Mouse (Mus musculus): Measurements from ENCODE around the gene Zfp503. TPM values are rescaled to one million over a fixed set of nuclear protein-coding genes. Genes with fewer than 3 reads are reported as not detected.

The Zfp503 gene
- polyA plus RNA-seq (2012; rRNA removed) = 45.1 and 73.1 TPM in 2 replicates
- polyA plus RNA-seq (2014; fragmentation: Nextera tagmentation; extraction: Ambion mirVana) = 15.3 and 17.6 TPM in 2 replicates

DNA sequence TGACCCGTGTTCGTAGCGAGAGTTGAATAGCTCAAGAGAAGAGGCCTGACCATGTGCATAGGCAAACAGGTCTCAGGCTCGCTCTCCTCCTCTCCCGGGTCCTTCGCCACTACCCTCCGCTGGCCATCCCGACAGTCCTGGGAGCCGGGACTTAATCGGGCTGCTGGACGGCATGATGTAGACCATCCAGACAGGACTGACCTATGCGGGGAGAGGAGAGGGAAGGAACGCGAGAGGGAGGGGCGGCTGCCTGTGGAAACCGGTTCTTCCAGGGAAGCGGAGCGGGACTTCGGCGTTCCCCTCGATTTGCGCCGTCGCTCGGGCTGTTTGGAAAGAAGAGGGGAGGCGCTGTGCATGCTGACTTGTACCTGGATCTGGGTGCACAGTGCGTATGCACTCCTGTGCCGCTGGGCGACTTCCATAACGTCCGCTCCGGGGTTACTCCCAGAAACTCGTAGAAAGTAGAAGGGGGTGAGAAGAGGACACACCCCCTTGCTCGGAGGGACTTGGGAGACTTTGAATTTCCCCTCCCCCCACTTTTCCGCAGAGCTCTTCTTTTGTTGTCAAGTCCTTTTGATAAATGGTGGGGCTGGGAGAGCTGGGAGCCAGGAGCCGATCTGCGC, at the start of gene Zfp503:
TSS of gene Zfp503 (minus strand) at position 311 of the 623 bp plus-strand sequence.
- DNase-seq (ENCODE audit: low spot score) (peak; percentile 81), ATAC-seq (ENCODE audit: low FRiP score, low read depth) (no peak)
- peak within 1 kb of the TSS; percentile 85 for H3K27ac ChIP-seq (replicated peaks; ENCODE audit: low read depth, low read length)
- H3K4me2 ChIP-seq (replicated peaks; ENCODE audit: low read depth, low read length, severe bottlenecking) = peak within 1 kb of the TSS; percentile 72
- H3K9me3 ChIP-seq (ENCODE audit: control insufficient read depth, low read length) = no peaks in the 10 kb centered on the region
- WGBS = 1% methylated on average over 37 of the region's 37 CpGs
- H3K27me3 ChIP-seq (ENCODE audit: control insufficient read depth, insufficient read depth, low read length) = peaks cover 34% of the 10 kb centered on the region; the same call in 1 of the 2 replicates
- peak within 1 kb of the TSS; percentile 95 for H3K9ac ChIP-seq (ENCODE audit: low read depth, low read length, severe bottlenecking)
- peaks cover 21% of the 10 kb centered on the region for H3K36me3 ChIP-seq (ENCODE audit: control insufficient read depth, insufficient read depth, low read length)
- 0 out of 2 replicates have a peak, but pooled peaks have one; percentile 26 for TF ChIP-seq POLR2A (IDR thresholded peaks at IDR 0.05; ENCODE audit: borderline replicate concordance, extremely low read depth, insufficient read depth, insufficient read length)
- peaks cover 21% of the 10 kb centered on the region for H3K4me1 ChIP-seq (ENCODE audit: control insufficient read depth, insufficient read depth, low read length)
- peak within 1 kb of the TSS; percentile 91 for H3K4me3 ChIP-seq (replicated peaks; ENCODE audit: low read length)

GRCm38 (mm10) chr14:22037498-22038131, 48.2 kb upstream of the Zfp503 start:
- Histone ChIP-seq H3K4me2 (replicated peaks; ENCODE audit: low read depth, low read length, severe bottlenecking) (no peak overlapping the region), H3K9me3 (ENCODE audit: control insufficient read depth, low read length) (no peaks in the 10 kb centered on the region), H3K4me1 (ENCODE audit: control insufficient read depth, insufficient read depth, low read length) (no peaks in the 10 kb centered on the region), H3K27ac (replicated peaks; ENCODE audit: low read depth, low read length) (no peak overlapping the region), H3K9ac (ENCODE audit: low read depth, low read length, severe bottlenecking) (no peak overlapping the region), H3K27me3 (ENCODE audit: control insufficient read depth, insufficient read depth, low read length) (0 out of 2 replicates have a peak, but pooled peaks cover 4% of the 10 kb centered on the region), H3K36me3 (ENCODE audit: control insufficient read depth, insufficient read depth, low read length) (no peaks in the 10 kb centered on the region), H3K4me3 (replicated peaks; ENCODE audit: low read length) (no peak overlapping the region)
- TF ChIP-seq POLR2A (IDR thresholded peaks at IDR 0.05; ENCODE audit: borderline replicate concordance, extremely low read depth, insufficient read depth, insufficient read length) = no peak
- ATAC-seq (ENCODE audit: low FRiP score, low read depth) (no peak), DNase-seq (ENCODE audit: low spot score) (no peak)
- 71% methylated on average over 16 of the region's 16 CpGs for WGBS

DNA sequence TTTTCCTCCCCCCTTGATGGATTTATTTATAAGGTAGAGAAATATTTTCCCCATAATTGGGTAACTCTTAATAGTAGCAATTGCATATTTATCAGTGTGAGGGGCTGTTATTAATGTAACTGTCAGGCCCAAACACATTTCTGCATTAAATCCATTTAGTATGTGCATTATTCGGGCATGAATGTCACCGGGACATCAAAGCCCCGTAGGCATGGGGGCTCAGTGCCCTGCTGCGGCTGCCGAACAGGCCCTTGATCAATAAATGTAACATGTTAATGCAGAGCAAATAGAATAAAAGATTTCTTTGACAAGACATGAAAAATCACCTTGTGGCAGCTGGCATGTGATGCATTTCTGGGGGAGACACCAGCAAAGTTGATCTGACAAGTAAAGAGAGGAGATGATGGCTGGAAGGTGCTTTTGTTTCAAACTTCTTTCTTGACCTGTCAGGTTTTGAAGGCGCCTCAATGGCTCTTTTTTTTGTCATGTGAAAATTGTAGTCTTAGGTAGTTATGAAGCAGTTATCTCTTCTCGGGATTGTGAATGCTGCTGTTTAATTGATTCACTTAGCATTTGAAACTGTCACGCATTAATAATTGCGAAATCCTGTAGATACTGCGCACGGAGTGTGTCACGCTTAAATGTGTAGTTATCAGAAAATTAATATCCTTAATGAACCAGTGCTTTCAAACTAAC, 47.5 kb upstream of the Zfp503 start:
- H3K9me3 ChIP-seq (ENCODE audit: control insufficient read depth, low read length) = no peaks in the 10 kb centered on the region
- no peaks in the 10 kb centered on the region for H3K4me1 ChIP-seq (ENCODE audit: control insufficient read depth, insufficient read depth, low read length)
- H3K36me3 ChIP-seq (ENCODE audit: control insufficient read depth, insufficient read depth, low read length) = no peaks in the 10 kb centered on the region
- ATAC-seq (ENCODE audit: low FRiP score, low read depth) = no peak
- H3K9ac ChIP-seq (ENCODE audit: low read depth, low read length, severe bottlenecking) = no peak overlapping the region
- no peak for DNase-seq (ENCODE audit: low spot score)
- no peak overlapping the region for H3K4me3 ChIP-seq (replicated peaks; ENCODE audit: low read length)
- H3K27me3 ChIP-seq (ENCODE audit: control insufficient read depth, insufficient read depth, low read length) = 0 out of 2 replicates have a peak, but pooled peaks cover 4% of the 10 kb centered on the region
- no peak overlapping the region for H3K27ac ChIP-seq (replicated peaks; ENCODE audit: low read depth, low read length)
- H3K4me2 ChIP-seq (replicated peaks; ENCODE audit: low read depth, low read length, severe bottlenecking) = no peak overlapping the region
- no peak for TF ChIP-seq POLR2A (IDR thresholded peaks at IDR 0.05; ENCODE audit: borderline replicate concordance, extremely low read depth, insufficient read depth, insufficient read length)
- 77% methylated on average over 12 of the region's 12 CpGs for WGBS

GRCm38 (mm10) chr14:22036338-22036737, 46.9 kb upstream of the Zfp503 start:
- Histone ChIP-seq H3K4me3 (replicated peaks; ENCODE audit: low read length) (no peak overlapping the region), H3K36me3 (ENCODE audit: control insufficient read depth, insufficient read depth, low read length) (no peaks in the 10 kb centered on the region), H3K4me1 (ENCODE audit: control insufficient read depth, insufficient read depth, low read length) (no peaks in the 10 kb centered on the region), H3K27ac (replicated peaks; ENCODE audit: low read depth, low read length) (no peak overlapping the region), H3K4me2 (replicated peaks; ENCODE audit: low read depth, low read length, severe bottlenecking) (no peak overlapping the region), H3K27me3 (ENCODE audit: control insufficient read depth, insufficient read depth, low read length) (0 out of 2 replicates have a peak, but pooled peaks cover 4% of the 10 kb centered on the region), H3K9me3 (ENCODE audit: control insufficient read depth, low read length) (no peaks in the 10 kb centered on the region), H3K9ac (ENCODE audit: low read depth, low read length, severe bottlenecking) (no peak overlapping the region)
- DNase-seq (ENCODE audit: low spot score) (no peak), ATAC-seq (ENCODE audit: low FRiP score, low read depth) (0 out of 2 replicates have a peak, but pooled peaks have one; percentile 9)
- no peak for TF ChIP-seq POLR2A (IDR thresholded peaks at IDR 0.05; ENCODE audit: borderline replicate concordance, extremely low read depth, insufficient read depth, insufficient read length)
- WGBS = 43% methylated on average over 6 of the region's 6 CpGs

DNA sequence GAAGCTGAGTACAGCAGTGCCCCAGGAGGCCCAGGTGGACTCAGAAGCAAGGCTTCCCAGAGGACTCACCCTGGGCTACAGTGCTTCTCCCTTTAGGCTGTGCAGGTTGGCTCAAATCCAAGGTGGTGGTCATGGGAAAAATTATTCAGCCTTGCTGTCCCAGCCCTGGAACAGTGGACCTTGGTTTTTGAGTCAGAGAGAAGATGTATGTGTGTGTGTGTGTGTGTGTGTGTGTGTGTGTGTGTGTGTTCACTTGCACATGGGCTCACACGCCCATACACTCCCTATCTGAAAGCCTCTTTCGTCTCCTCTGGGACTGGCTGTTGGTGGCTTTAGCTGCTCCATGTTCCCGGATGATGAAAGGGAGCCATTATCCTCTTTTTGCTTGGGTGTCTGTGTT, 46.5 kb upstream of the Zfp503 start:
- no peak for TF ChIP-seq POLR2A (IDR thresholded peaks at IDR 0.05; ENCODE audit: borderline replicate concordance, extremely low read depth, insufficient read depth, insufficient read length)
- ATAC-seq (ENCODE audit: low FRiP score, low read depth) (peak; percentile 57), DNase-seq (ENCODE audit: low spot score) (peak; percentile 22)
- H3K27me3 ChIP-seq (ENCODE audit: control insufficient read depth, insufficient read depth, low read length) = 0 out of 2 replicates have a peak, but pooled peaks cover 4% of the 10 kb centered on the region
- H3K27ac ChIP-seq (replicated peaks; ENCODE audit: low read depth, low read length) = no peak overlapping the region
- H3K4me3 ChIP-seq (replicated peaks; ENCODE audit: low read length) = no peak overlapping the region
- no peaks in the 10 kb centered on the region for H3K4me1 ChIP-seq (ENCODE audit: control insufficient read depth, insufficient read depth, low read length)
- H3K4me2 ChIP-seq (replicated peaks; ENCODE audit: low read depth, low read length, severe bottlenecking) = no peak overlapping the region
- 37% methylated on average over 3 of the region's 3 CpGs for WGBS
- H3K9ac ChIP-seq (ENCODE audit: low read depth, low read length, severe bottlenecking) = no peak overlapping the region
- no peaks in the 10 kb centered on the region for H3K9me3 ChIP-seq (ENCODE audit: control insufficient read depth, low read length)
- H3K36me3 ChIP-seq (ENCODE audit: control insufficient read depth, insufficient read depth, low read length) = no peaks in the 10 kb centered on the region
